Mouse (Mus musculus) limb, embryonic 14.5 days (tissue): ENCODE results near the gene Ifi47. TPM values are rescaled to one million over a fixed set of nuclear protein-coding genes. Genes with fewer than 3 reads are reported as not detected.

ENCODE experiments used
- ATAC-seq: fragments of 200-750 bp; cut with Nextera tagmentation; 2 replicates; pipeline ENCODE4 v1.8.0; 2017; ENCODE audit warnings: low read depth, moderate number of reproducible peaks, moderate TSS enrichment; ENCODE audit not compliant: low FRiP score
- DNase-seq: peaks from one replicate; pipeline ENCODE4 v3.0.0-alpha.2; 2015; ENCODE audit warnings: low spot score
- H3K27ac ChIP-seq: fragments of 300-500 bp; sonication (generic); replicated peaks from 2 replicates; pipeline ENCODE4 v1.5.1; 2014; ENCODE audit warnings: low read depth, mild to moderate bottlenecking, low read length, moderate library complexity, mixed read lengths
- H3K27me3 ChIP-seq: fragments of 300-500 bp; sonication (generic); 2 replicates; pipeline ENCODE4 v1.6.1; 2014; ENCODE audit warnings: low read length, mixed read lengths; ENCODE audit not compliant: control insufficient read depth, insufficient read depth
- H3K36me3 ChIP-seq: fragments of 300-500 bp; sonication (generic); 2 replicates; pipeline ENCODE4 v1.6.1; 2014; ENCODE audit warnings: mild to moderate bottlenecking, low read length, moderate library complexity, mixed read lengths; ENCODE audit not compliant: control insufficient read depth, insufficient read depth
- H3K4me1 ChIP-seq: fragments of 300-500 bp; sonication (generic); 2 replicates; pipeline ENCODE4 v1.6.1; 2014; ENCODE audit warnings: antibody characterized with exemption, low read length, mixed read lengths; ENCODE audit not compliant: control insufficient read depth, insufficient read depth
- H3K4me2 ChIP-seq: fragments of 300-500 bp; sonication (generic); replicated peaks from 2 replicates; pipeline ENCODE4 v1.6.1; 2014; ENCODE audit warnings: low read depth, mild to moderate bottlenecking, low read length, moderate library complexity; ENCODE audit not compliant: severe bottlenecking
- H3K4me3 ChIP-seq: fragments of 300-500 bp; sonication (generic); replicated peaks from 2 replicates; pipeline ENCODE4 v1.5.1; 2014; ENCODE audit warnings: low read length
- H3K9ac ChIP-seq: fragments of 300-500 bp; sonication (generic); 2 replicates; pipeline ENCODE4 v1.6.1; 2014; ENCODE audit warnings: mild to moderate bottlenecking, low read depth, low read length, moderate library complexity; ENCODE audit not compliant: severe bottlenecking
- H3K9me3 ChIP-seq: fragments of 300-500 bp; sonication (generic); 2 replicates; pipeline ENCODE4 v1.6.1; 2016; ENCODE audit warnings: low read length; ENCODE audit not compliant: control insufficient read depth
- POLR2A ChIP-seq: fragments of 200-500 bp; IDR thresholded peaks from 2 replicates; pipeline ENCODE4 v1.8.0; 2012; ENCODE audit warnings: inconsistent platforms, mild to moderate bottlenecking, moderate library complexity, borderline replicate concordance; ENCODE audit not compliant: insufficient read depth, insufficient read length; ENCODE audit errors: extremely low read depth
- WGBS: fragments of 180-500 bp; shearing (Covaris S2); extraction: QIAGEN DNeasy Blood & Tissue Kit; methylation state at CpG from one replicate; pipeline ENCODE4 v1.1.7; 2014; 5-methylcytosine and 5-hydroxymethylcytosine counted together
- polyA plus RNA-seq, 2 experiments: library from polyadenylated mRNA; depleted of rRNA in 1 of 2; stranded (reverse) in 1 of 2; unstranded in 1 of 2; fragments of >200 nt; fragmentation: Nextera tagmentation in 1 of 2; extraction: Ambion mirVana in 1 of 2; gene quantifications; 2 replicates each; pipeline versions ENCODE4 v1.2.1 to v1.2.3; 2012 to 2014

The Ifi47 gene
- polyA plus RNA-seq, 2 experiments = 0.72 to 1.0 TPM

- Histone ChIP-seq H3K4me3 (no peak overlapping the region), H3K27ac (no peak overlapping the region), H3K9me3 (no peaks in the 10 kb centered on the region), H3K36me3 (no peaks in the 10 kb centered on the region), H3K4me1 (no peaks in the 10 kb centered on the region), H3K27me3 (no peaks in the 10 kb centered on the region), H3K9ac (no peak overlapping the region), H3K4me2 (no peak overlapping the region)
- DNase-seq (no peak), ATAC-seq (no peak)
- WGBS = 64% methylated on average over 5 of the region's 5 CpGs
- TF ChIP-seq POLR2A = no peak
Measured at GRCm38 (mm10) chr11:49101500-49101899, 25.1 kb downstream of the Ifi47 start.

- no peak for TF ChIP-seq POLR2A
- 15% methylated on average over 8 of the region's 8 CpGs for WGBS
- H3K9me3 ChIP-seq = no peaks in the 10 kb centered on the region
- no peak overlapping the region for H3K4me3 ChIP-seq
- no peak overlapping the region for H3K27ac ChIP-seq
- ATAC-seq (peak; percentile 65; the same call in 1 of the 2 replicates), DNase-seq (peak; percentile 77)
- no peaks in the 10 kb centered on the region for H3K4me1 ChIP-seq
- H3K27me3 ChIP-seq = no peaks in the 10 kb centered on the region
- no peak overlapping the region; the same call in 1 of the 2 replicates for H3K4me2 ChIP-seq
- H3K36me3 ChIP-seq = no peaks in the 10 kb centered on the region
- no peak overlapping the region for H3K9ac ChIP-seq
Measured at GRCm38 (mm10) chr11:49103047-49103693, 26.8 kb downstream of the Ifi47 start.

- no peak for DNase-seq
Measured at GRCm38 (mm10) chr11:49105752-49106151, 29.4 kb downstream of the Ifi47 start.

GRCm38 (mm10) chr11:49107650-49108537 is 31.5 kb downstream of the Ifi47 start:
- Histone ChIP-seq H3K4me3 (no peak overlapping the region), H3K27me3 (no peaks in the 10 kb centered on the region), H3K36me3 (no peaks in the 10 kb centered on the region), H3K9ac (no peak overlapping the region), H3K4me2 (no peak overlapping the region), H3K4me1 (no peaks in the 10 kb centered on the region), H3K9me3 (no peaks in the 10 kb centered on the region), H3K27ac (no peak overlapping the region)
- DNase-seq (no peak), ATAC-seq (no peak)
- WGBS = 58% methylated on average over 10 of the region's 10 CpGs
- no peak for TF ChIP-seq POLR2A

More at GRCm38 (mm10) chr11:49105752-49106151, 29.4 kb downstream of the Ifi47 start:
- Histone ChIP-seq H3K4me3 (no peak overlapping the region), H3K4me2 (no peak overlapping the region), H3K9ac (no peak overlapping the region), H3K27ac (no peak overlapping the region), H3K36me3 (no peaks in the 10 kb centered on the region), H3K4me1 (no peaks in the 10 kb centered on the region), H3K27me3 (no peaks in the 10 kb centered on the region), H3K9me3 (no peaks in the 10 kb centered on the region)
- no peak for ATAC-seq
- no peak for TF ChIP-seq POLR2A
- 80% methylated on average over 1 of the region's 1 CpGs for WGBS

- Histone ChIP-seq H3K9ac (no peak overlapping the region), H3K4me3 (no peak overlapping the region), H3K4me2 (no peak overlapping the region), H3K36me3 (no peaks in the 10 kb centered on the region), H3K9me3 (no peaks in the 10 kb centered on the region), H3K4me1 (no peaks in the 10 kb centered on the region), H3K27ac (no peak overlapping the region), H3K27me3 (no peaks in the 10 kb centered on the region)
- ATAC-seq (no peak), DNase-seq (peak; percentile 32)
- WGBS = 40% methylated on average over 1 of the region's 1 CpGs
- no peak for TF ChIP-seq POLR2A
Measured at GRCm38 (mm10) chr11:49108833-49109232, 32.4 kb downstream of the Ifi47 start.
